Mouse (Mus musculus) skeletal muscle tissue, adult 2 months (tissue): ENCODE results near the gene Slc22a16.

Source experiments
- DNase-seq: peaks from one replicate; pipeline ENCODE4 v3.0.0-alpha.2; 2012; ENCODE audit warnings: low read depth, low spot score

Slc22a16 gene

DNA sequence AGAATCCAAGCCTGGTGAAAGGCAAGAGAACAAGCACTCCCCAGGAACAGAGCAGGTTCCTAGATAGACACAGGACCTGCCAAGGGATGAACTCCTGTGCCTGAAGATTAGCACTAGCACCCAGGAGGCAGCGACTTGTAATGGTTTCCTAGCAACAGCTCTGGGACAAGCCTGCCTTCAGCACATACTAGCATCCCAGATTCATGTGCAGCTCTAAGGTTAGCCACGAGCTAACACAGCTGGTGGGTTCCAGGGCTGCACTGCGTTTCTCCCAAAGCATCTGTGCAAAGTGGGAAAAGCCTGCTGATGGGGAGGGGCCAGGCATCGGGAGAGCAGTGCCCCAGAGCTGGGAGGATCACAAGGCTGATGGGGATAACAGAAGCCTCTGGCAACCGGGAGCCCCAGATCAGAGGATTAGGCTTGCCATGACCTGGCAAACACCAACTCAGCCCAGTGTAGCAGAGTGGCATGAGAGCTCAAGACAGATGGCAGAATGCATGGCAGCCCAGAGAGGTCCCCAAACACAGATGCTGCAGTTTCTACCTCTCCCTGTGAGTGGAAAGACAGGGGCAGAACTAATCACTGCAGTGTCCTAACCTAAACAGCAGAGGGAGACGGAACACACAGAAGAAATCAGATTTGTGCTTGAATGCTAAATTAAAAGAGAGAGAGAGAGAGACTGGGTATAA lies 34.7 kb downstream of the Slc22a16 start:
- no peak for DNase-seq

DNA sequence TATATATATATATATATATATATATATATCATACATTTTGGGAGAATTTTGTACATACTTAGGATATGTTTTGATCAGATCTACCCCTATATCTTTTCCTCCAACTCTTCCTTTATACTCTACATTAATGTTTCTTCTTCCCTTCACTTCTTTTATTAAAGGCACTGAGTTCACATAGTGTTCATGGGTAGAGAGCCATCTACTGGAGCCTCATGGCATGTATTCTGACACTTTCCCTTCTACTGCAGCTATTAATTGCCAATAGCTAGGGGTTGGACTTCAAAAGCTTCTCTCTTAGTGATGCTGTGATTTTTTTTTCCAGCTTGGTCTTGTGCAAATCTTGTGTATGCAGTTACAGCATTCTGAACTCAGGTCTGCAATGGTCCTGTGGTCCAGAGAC lies 47.8 kb downstream of the Slc22a16 start:
- DNase-seq = no peak

DNA sequence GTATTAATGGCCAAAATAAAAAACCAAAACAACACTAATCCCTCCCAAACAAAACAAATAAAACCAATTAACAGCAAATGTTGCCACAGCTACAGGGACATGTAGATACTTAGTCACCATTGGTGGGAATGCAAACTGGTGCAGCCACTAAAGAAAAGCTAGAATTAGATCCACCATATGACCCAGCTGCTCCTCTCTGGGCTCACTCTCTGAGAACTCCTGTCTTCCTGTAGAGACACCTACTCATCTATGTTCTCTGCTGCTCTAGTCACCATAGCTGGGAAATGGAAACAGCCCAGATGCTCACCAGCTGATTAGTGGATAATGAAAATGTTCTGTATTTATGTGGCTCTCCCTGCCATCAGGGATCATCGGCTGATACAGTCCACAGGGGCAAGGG lies 49.6 kb downstream of the Slc22a16 start:
- no peak for DNase-seq

DNA sequence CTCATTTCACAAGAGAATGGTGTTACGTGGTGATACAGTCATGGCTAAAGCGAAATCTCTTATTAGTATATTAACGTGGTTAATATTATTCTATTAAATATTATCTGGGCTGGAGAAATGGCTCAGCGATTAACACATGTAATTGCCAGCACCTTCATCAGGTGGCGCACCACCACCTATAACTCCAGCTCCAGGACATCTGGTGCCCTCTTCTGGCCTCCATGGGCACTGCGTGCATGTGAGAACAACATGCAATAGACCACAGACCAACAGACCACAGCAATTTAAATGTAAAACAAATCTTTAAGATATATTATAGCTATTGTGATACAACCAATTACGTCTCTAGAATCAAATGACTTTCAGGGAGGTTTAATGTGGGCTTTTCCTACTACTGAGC lies 59.0 kb downstream of the Slc22a16 start:
- DNase-seq = peak; percentile 39

DNA sequence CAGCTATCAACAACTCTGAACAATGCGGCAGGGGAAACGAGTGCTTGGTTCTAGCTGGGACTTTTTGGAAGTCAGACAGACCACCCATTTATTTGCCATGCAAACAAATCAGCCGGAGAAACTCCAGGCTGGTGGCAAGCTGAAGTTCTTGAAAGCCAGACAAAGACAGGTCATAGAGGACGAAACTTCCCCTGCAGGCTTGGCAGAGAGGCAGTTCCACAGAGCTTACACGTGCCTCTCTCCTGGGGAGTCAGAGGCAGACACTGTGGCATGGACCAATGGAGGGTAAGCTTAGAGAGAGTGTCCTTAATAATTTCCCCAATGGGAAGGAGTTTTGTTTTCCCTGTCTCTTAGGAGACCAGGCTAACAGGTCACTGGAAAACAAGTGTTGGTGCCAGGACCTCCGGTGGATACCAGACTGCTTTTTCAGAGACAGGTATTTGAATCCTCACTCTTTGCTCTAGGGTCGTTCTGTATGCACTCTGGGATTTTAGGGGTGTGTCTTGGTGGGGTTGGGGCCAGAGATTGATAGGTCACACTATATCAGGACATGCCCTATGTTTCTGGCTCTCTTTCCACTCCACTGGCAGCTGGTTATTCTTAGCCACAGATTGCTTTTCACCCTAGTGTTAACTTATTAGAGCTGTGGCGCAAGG lies 59.6 kb downstream of the Slc22a16 start, which contains the start of gene Ddo:
Gene Ddo (plus strand): TSS at position 356 of the 656 bp plus-strand sequence.
- DNase-seq = peak; percentile 93

- no peak for DNase-seq
Observed at GRCm38 (mm10) chr10:40630457-40630856, 60.3 kb downstream of the Slc22a16 start.

- peak; percentile 62 for DNase-seq
Observed at GRCm38 (mm10) chr10:40630961-40631360, 60.8 kb downstream of the Slc22a16 start.

DNA sequence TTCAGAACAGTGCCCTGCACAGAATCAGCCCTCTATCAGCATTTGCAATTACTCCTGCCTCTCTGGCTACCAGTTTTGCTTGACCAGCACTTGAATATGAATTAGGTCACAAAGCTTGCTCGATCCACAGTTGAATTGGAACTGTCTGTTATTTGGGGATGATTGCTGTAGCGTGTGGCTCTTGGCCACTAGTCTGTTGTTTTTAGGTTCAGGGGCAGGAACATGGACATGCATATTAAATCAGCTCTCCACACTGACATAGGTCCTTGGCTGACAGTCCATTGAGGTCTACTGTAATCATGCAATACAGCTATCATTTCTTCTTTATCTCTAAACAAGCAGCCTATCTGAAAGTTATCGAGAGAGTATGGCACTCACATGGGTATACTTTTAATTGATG lies 62.0 kb downstream of the Slc22a16 start:
- no peak for DNase-seq

- DNase-seq = no peak
Observed at GRCm38 (mm10) chr10:40637331-40637730, 67.2 kb downstream of the Slc22a16 start.

DNA sequence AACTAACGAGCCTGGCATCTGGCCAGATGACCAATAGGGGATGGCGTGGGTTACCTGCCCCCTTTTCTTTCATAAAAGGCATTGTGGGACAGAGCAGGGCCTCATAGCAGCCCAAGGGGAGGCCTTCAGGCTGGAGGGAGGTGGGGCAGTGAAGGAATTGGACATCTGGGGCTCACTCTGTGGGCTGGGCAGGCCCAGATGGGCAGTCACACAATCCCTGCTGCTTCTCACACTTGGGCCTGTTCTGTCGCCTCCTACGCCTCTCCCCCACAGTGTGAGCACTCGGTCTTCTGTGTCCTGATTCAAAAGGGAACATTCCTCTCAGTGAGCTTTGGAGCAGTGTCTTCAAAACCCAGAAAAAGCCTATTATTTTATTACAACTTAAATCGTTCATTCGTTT lies 68.1 kb downstream of the Slc22a16 start:
- DNase-seq = no peak

DNA sequence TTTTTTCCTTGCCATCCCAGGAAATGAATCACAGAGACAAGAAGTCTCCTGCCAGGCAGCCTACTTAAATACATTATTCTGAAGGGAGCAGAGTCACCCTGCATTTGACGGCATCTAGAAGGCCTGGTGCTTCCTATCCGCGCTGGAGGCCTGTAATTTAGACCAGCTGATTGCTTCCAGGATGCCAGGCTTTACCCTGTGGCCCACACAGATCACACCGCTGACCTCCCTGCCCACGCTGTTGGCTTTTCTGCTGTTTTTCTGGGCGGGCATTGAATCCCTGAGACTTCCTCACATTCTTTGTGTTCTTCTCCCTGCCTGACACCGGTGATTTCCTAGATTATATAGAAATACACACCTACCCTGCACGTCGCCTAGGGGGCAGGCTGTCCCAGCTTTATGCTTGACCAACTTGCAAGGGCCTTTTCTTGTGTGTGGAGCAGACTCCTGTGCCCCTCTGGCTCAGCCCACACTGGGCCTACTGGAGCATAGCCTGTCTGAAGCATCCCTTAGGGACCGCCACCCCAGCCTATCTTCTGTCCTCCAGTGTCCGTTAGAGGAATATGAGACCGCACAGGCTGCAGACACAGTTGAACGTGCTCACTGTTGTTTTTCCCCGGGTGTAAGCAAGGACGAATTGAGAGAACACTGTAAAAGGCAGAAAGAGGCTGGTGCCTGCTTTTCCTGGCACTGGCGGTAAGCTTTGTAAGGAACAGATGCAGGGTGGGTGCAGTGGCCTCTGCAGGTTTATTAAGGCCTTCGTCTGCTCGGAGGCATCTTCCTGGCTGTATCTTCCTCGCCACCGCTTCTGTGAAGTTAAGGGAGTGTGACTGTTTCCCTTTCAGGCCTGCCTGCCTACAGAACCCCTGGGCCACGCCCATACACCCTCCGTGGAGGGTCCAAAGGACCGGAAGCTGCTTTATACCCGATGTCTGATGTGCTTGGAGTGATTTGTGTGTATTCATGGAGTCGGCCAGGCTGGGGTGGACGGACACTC lies 69.0 kb downstream of the Slc22a16 start:
- no peak for DNase-seq

DNA sequence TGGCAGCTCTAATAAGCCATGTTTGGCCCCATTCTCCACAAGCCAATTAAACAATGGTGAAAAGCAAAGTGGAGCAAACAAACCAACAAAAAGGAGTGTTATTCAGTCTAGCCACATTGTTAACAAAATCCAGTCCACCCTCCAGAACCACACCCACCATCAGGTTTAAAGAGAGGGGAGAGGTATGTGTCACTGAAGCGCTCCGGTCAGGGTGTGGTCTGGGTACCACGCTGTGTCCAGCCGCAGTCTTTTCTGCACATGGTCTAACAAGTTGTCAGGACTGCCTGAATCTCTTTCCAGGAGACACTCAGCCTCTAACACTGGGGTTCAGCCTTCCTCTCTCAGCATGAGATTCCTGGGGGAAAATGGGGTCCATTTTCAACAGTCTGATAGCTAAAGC lies 70.3 kb downstream of the Slc22a16 start:
- DNase-seq = no peak

DNA sequence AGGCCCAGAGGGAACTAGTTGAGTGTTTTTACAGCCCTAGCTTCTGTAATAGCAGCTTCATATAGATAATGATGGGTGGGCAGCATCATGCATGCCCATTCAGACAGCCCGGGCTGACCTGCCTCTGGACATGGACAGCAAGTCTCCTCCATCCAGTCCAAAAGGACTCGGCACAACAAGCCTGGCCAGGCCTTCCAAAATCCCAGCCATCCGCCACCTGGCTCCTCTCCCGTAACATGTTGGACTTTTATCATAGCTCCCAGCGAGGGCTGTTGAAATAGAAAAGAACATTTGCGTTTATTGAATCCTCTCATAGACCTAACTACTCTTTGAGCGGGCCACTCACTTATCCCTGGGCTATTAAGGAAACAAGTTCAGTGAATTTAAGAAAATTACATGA lies 71.8 kb downstream of the Slc22a16 start:
- no peak for DNase-seq

DNA sequence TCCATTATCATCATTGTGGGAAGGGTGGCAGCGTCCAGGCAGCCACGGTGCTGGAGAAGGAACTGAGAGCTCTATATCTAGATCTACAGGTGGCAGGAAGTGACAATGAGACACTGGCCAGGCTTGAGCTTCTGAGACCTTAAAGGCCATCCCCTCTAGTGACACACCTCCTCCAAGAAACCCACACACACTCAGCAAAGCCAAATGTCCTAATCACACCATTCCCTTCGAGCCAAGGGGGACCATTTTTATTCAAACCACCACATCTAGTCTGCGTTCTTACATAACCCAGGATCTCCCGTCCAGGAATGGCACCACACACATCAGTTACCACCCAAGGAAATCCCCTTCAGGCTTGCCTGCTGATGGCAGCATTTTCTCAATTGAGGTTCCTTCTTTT lies 73.0 kb downstream of the Slc22a16 start:
- DNase-seq = no peak

DNA sequence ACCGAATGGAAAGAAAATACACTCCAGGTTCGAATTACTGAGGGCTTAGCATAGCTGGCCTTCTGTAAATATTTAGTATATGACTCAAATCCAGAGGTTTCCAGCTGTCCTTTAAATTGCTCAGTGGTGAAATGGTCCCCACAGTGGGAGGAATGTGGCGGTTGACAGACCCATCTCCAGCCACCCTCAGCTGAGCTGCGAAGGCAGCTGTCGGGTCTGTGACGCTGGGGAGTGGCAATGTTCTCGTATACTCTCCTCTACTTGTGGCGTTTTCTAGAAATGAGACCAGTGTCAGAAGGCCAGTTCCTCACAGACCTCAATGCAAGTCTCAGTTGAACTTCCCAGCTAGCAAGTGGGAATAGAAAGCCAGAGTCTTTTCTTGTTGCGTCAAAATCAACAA lies 74.3 kb downstream of the Slc22a16 start:
- DNase-seq = no peak

GRCm38 (mm10) chr10:40645346-40645745 lies 75.2 kb downstream of the Slc22a16 start:
- no peak for DNase-seq

DNA sequence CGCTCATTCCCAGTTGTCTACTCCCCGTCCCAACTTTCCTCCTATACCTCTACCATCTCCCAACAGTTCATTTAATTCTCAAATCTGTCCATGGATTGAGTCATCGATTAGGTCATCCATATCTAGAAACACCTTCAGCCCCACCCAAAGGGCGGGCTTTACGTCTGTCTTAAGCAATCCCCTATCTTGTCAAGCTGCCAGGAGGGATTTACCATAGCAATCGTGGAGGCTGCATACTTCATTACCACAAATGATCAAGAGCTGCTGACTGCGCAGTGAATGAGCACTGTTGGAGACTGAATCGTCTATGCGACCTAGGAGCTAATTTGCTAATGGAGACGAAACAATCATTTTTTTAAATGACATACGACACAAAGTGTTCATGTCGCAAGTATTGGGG lies 78.6 kb downstream of the Slc22a16 start:
- no peak for DNase-seq

- DNase-seq = no peak
Observed at GRCm38 (mm10) chr10:40649634-40650033, 79.5 kb downstream of the Slc22a16 start.

GRCm38 (mm10) chr10:40651676-40652075 lies 81.5 kb downstream of the Slc22a16 start:
- DNase-seq = no peak
